Mouse (Mus musculus): Measurements from ENCODE around the gene Evc. TPM values are rescaled to one million over a fixed set of nuclear protein-coding genes. Genes with fewer than 3 reads are reported as not detected.

The Evc gene
- polyA plus RNA-seq, 1 experiment from 2014 or later: 23.4 TPM

Other genes with a start within 250 kb of the Evc start
- 352 and 405 TPM in 2 replicates for gene Crmp1, start 95.0 kb downstream of the Evc start, polyA plus RNA-seq (2016; fragmentation: Nextera tagmentation; extraction: Ambion mirVana)
- 14.1 and 15.4 TPM in 2 replicates for gene Evc2, start 1.6 kb upstream of the Evc start, polyA plus RNA-seq (2016; fragmentation: Nextera tagmentation; extraction: Ambion mirVana)

All from forebrain, embryonic 12.5 days (tissue).